Mouse (Mus musculus): ENCODE results near the gene Hmgxb4. TPM values are rescaled to one million over a fixed set of nuclear protein-coding genes. Genes with fewer than 3 reads are reported as not detected.

Gene Hmgxb4
- polyA plus RNA-seq, 1 experiment from 2014 or later = 45.3 TPM

GRCm38 (mm10) chr8:75074876-75075275 lies 81.7 kb downstream of the Hmgxb4 start:
- no peak overlapping the region for H3K27ac ChIP-seq (ENCODE audit: low read depth, low read length)
- H3K9me3 ChIP-seq (ENCODE audit: control insufficient read depth, low read length) = no peaks in the 10 kb centered on the region
- H3K9ac ChIP-seq (ENCODE audit: low read length) = no peak overlapping the region
- 85% methylated on average over 1 of the region's 1 CpGs for WGBS
- H3K4me2 ChIP-seq = no peak overlapping the region
- no peaks in the 10 kb centered on the region for H3K4me1 ChIP-seq (ENCODE audit: control insufficient read depth, insufficient read depth, low read length)
- no peaks in the 10 kb centered on the region for H3K27me3 ChIP-seq (ENCODE audit: control insufficient read depth, insufficient read depth, low read length)
- no peak for DNase-seq (ENCODE audit: low spot score, missing footprints)
- no peak overlapping the region for H3K4me3 ChIP-seq (ENCODE audit: low read depth, low read length)
- H3K36me3 ChIP-seq (ENCODE audit: control insufficient read depth, insufficient read depth, low read length) = no peaks in the 10 kb centered on the region
- ATAC-seq (ENCODE audit: low FRiP score) = no peak

GRCm38 (mm10) chr8:75078215-75078614 lies 85.1 kb downstream of the Hmgxb4 start:
- H3K4me1 ChIP-seq (ENCODE audit: control insufficient read depth, insufficient read depth, low read length) = no peaks in the 10 kb centered on the region
- ATAC-seq (ENCODE audit: low FRiP score) = no peak
- H3K27me3 ChIP-seq (ENCODE audit: control insufficient read depth, insufficient read depth, low read length) = no peaks in the 10 kb centered on the region
- H3K4me2 ChIP-seq = no peak overlapping the region
- H3K36me3 ChIP-seq (ENCODE audit: control insufficient read depth, insufficient read depth, low read length) = no peaks in the 10 kb centered on the region
- no peaks in the 10 kb centered on the region for H3K9me3 ChIP-seq (ENCODE audit: control insufficient read depth, low read length)
- H3K4me3 ChIP-seq (ENCODE audit: low read depth, low read length) = no peak overlapping the region
- 63% methylated on average over 1 of the region's 1 CpGs for WGBS
- no peak for DNase-seq (ENCODE audit: low spot score, missing footprints)
- H3K27ac ChIP-seq (ENCODE audit: low read depth, low read length) = no peak overlapping the region
- no peak overlapping the region for H3K9ac ChIP-seq (ENCODE audit: low read length)

GRCm38 (mm10) chr8:75078851-75079250 lies 85.7 kb downstream of the Hmgxb4 start:
- ATAC-seq (ENCODE audit: low FRiP score) (no peak), DNase-seq (ENCODE audit: low spot score, missing footprints) (no peak)
- Histone ChIP-seq H3K9me3 (ENCODE audit: control insufficient read depth, low read length) (no peaks in the 10 kb centered on the region), H3K36me3 (ENCODE audit: control insufficient read depth, insufficient read depth, low read length) (no peaks in the 10 kb centered on the region), H3K9ac (ENCODE audit: low read length) (no peak overlapping the region), H3K4me3 (ENCODE audit: low read depth, low read length) (no peak overlapping the region), H3K4me1 (ENCODE audit: control insufficient read depth, insufficient read depth, low read length) (no peaks in the 10 kb centered on the region), H3K27ac (ENCODE audit: low read depth, low read length) (no peak overlapping the region), H3K4me2 (no peak overlapping the region), H3K27me3 (ENCODE audit: control insufficient read depth, insufficient read depth, low read length) (no peaks in the 10 kb centered on the region)
- WGBS = 95% methylated on average over 9 of the region's 9 CpGs

Other genes with a start within 250 kb of the Hmgxb4 start
- gene Isx, start 120.2 kb upstream of the Hmgxb4 start, polyA plus RNA-seq (2014; fragmentation: Nextera tagmentation; extraction: Ambion mirVana) = not detected in 2 replicates
- gene Tom1, start 40.3 kb downstream of the Hmgxb4 start, polyA plus RNA-seq (2014; fragmentation: Nextera tagmentation; extraction: Ambion mirVana) = 23.8 and 24.2 TPM in 2 replicates
- gene Hmox1, start 100.3 kb downstream of the Hmgxb4 start, polyA plus RNA-seq (2014; fragmentation: Nextera tagmentation; extraction: Ambion mirVana) = 13.6 and 15.7 TPM in 2 replicates
- gene Mcm5, start 116.2 kb downstream of the Hmgxb4 start, polyA plus RNA-seq (2014; fragmentation: Nextera tagmentation; extraction: Ambion mirVana) = 175 and 195 TPM in 2 replicates
- 0.12 TPM in 2 replicates for gene Rasd2, start 220.6 kb downstream of the Hmgxb4 start, polyA plus RNA-seq (2014; fragmentation: Nextera tagmentation; extraction: Ambion mirVana)